ENCODE assay signal across 7 mouse cellular contexts in genomic region chr16:44331671-44331994, GRCm38 (mm10). TPM values are rescaled to one million over a fixed set of nuclear protein-coding genes. Genes with fewer than 3 reads are reported as not detected.
DNase-seq lines count a peak whose midpoint lies in the region; ATAC-seq and TF ChIP-seq lines count a peak whose summit lies in the region.

No protein-coding gene starts in this region.

- no peak overlapping the region for H3K27ac ChIP-seq in lung, embryonic 14.5 days (ENCODE audit: low read depth)
- H3K27ac ChIP-seq in forebrain, embryonic 10.5 days, result peak overlapping the region; percentile 71; the same call in 1 of the 2 replicates
- no peak overlapping the region for H3K27ac ChIP-seq in intestine, embryonic 14.5 days (ENCODE audit: low read depth)
- no peak overlapping the region for H3K27ac ChIP-seq in neural tube, embryonic 13.5 days (replicated peaks)

- ATAC-seq in lung, embryonic 14.5 days (ENCODE audit: insufficient read depth), result no peak
- ATAC-seq in intestine, embryonic 14.5 days (replicated peaks; ENCODE audit: low FRiP score, low TSS enrichment, low read depth), result no peak; the same call in 1 of the 2 replicates
- ATAC-seq in neural tube, embryonic 13.5 days (ENCODE audit: low read depth), result no peak; the same call in 1 of the 2 replicates

- H3K36me3 ChIP-seq in lung, embryonic 14.5 days (ENCODE audit: insufficient read depth), result no peaks in the 10 kb centered on the region
- H3K36me3 ChIP-seq in forebrain, embryonic 10.5 days (replicated peaks), result no peaks in the 10 kb centered on the region
- H3K36me3 ChIP-seq in intestine, embryonic 14.5 days (ENCODE audit: control insufficient read depth, insufficient read depth, low read length), result no peaks in the 10 kb centered on the region
- H3K36me3 ChIP-seq in neural tube, embryonic 13.5 days, result no peaks in the 10 kb centered on the region

- H3K4me1 ChIP-seq in lung, embryonic 14.5 days (ENCODE audit: insufficient read depth), result no peaks in the 10 kb centered on the region
- peaks cover 25% of the 10 kb centered on the region for H3K4me1 ChIP-seq in forebrain, embryonic 10.5 days
- 0 out of 2 replicates have a peak, but pooled peaks cover 4% of the 10 kb centered on the region for H3K4me1 ChIP-seq in intestine, embryonic 14.5 days (replicated peaks; ENCODE audit: control insufficient read depth, insufficient read depth, low read length)
- peaks cover 7% of the 10 kb centered on the region for H3K4me1 ChIP-seq in neural tube, embryonic 13.5 days (replicated peaks)

- TF ChIP-seq CTCF in lung, embryonic 14.5 days (IDR thresholded peaks at IDR 0.05; ENCODE audit: low read depth), result no peak

- peak overlapping the region; percentile 66; the same call in 1 of the 2 replicates for H3K9ac ChIP-seq in lung, embryonic 14.5 days
- peak overlapping the region; percentile 49; the same call in 1 of the 2 replicates for H3K9ac ChIP-seq in intestine, embryonic 14.5 days (ENCODE audit: low read length)
- H3K9ac ChIP-seq in neural tube, embryonic 13.5 days, result peak overlapping the region; percentile 83

- H3K9me3 ChIP-seq in lung, embryonic 14.5 days (ENCODE audit: low read depth, low read length), result no peaks in the 10 kb centered on the region
- peaks cover 5% of the 10 kb centered on the region; the same call in 1 of the 2 replicates for H3K9me3 ChIP-seq in forebrain, embryonic 10.5 days
- 0 out of 2 replicates have a peak, but pooled peaks cover 3% of the 10 kb centered on the region for H3K9me3 ChIP-seq in intestine, embryonic 14.5 days (ENCODE audit: control insufficient read depth, low read length)
- no peaks in the 10 kb centered on the region for H3K9me3 ChIP-seq in neural tube, embryonic 13.5 days

- WGBS in lung, embryonic 14.5 days, result 14% methylated on average over 6 of the region's 6 CpGs
- 9% methylated on average over 6 of the region's 6 CpGs for WGBS in forebrain, embryonic 10.5 days
- WGBS in intestine, embryonic 14.5 days, result 20% methylated on average over 6 of the region's 6 CpGs
- WGBS in neural tube, embryonic 13.5 days, result 14% methylated on average over 6 of the region's 6 CpGs

- peaks cover 13% of the 10 kb centered on the region; the same call in 1 of the 2 replicates for H3K27me3 ChIP-seq in lung, embryonic 14.5 days (ENCODE audit: insufficient read depth, low read length)
- peaks cover 49% of the 10 kb centered on the region for H3K27me3 ChIP-seq in forebrain, embryonic 10.5 days (ENCODE audit: poor library complexity, severe bottlenecking)
- H3K27me3 ChIP-seq in intestine, embryonic 14.5 days (replicated peaks; ENCODE audit: control insufficient read depth, insufficient read depth, low read length), result peaks cover 28% of the 10 kb centered on the region
- peaks cover 27% of the 10 kb centered on the region for H3K27me3 ChIP-seq in neural tube, embryonic 13.5 days

- DNase-seq in lung, embryonic 14.5 days, result no peak
- no peak for DNase-seq in lung, adult 18-20 months
- DNase-seq in forebrain, embryonic 10.5 days (ENCODE audit: extremely low spot score, low spot score), result no peak
- DNase-seq in intestine, embryonic 14.5 days (ENCODE audit: low spot score), result no peak
- DNase-seq in adrenal gland, adult 8-10 months, result no peak
- no peak for DNase-seq in urinary bladder, adult 2 months (ENCODE audit: low spot score)

- peak overlapping the region; percentile 58 for H3K4me3 ChIP-seq in lung, embryonic 14.5 days (ENCODE audit: low read depth, low read length)
- peak overlapping the region; percentile 76 for H3K4me3 ChIP-seq in forebrain, embryonic 10.5 days
- H3K4me3 ChIP-seq in intestine, embryonic 14.5 days (ENCODE audit: low read depth, low read length), result peak overlapping the region; percentile 54
- peak overlapping the region; percentile 69 for H3K4me3 ChIP-seq in neural tube, embryonic 13.5 days

- H3K4me2 ChIP-seq in lung, embryonic 14.5 days, result peak overlapping the region; percentile 100
- H3K4me2 ChIP-seq in intestine, embryonic 14.5 days (ENCODE audit: low read length), result peak overlapping the region; percentile 100
- peak overlapping the region; percentile 99 for H3K4me2 ChIP-seq in neural tube, embryonic 13.5 days

RNA-seq across cellular contexts. Expression of gene Sidt1, which starts 1.4 kb away (rescaled TPM):
- polyA plus RNA-seq in lung, embryonic 14.5 days (2014; fragmentation: Nextera tagmentation; extraction: Ambion mirVana), result 0.20 and 0.26 TPM in 2 replicates
- polyA plus RNA-seq in forebrain, embryonic 10.5 days (2016; fragmentation: Nextera tagmentation; extraction: Ambion mirVana), result 0.15 and 0.18 TPM in 2 replicates
- polyA plus RNA-seq in intestine, embryonic 14.5 days (2014; fragmentation: Nextera tagmentation; extraction: Ambion mirVana), result 1.1 TPM in 2 replicates
- polyA plus RNA-seq in neural tube, embryonic 13.5 days (2015; fragmentation: Nextera tagmentation; extraction: Ambion mirVana), result 3.8 and 4.9 TPM in 2 replicates
- total RNA-seq in adrenal gland, adult 8-10 months (2022), result 10 to 100 TPM in 3 of 4 experiments, 1 to 10 TPM in 1; 7.8 to 18.1 (median 13.3) TPM
- 35.5 and 39.2 TPM in 2 replicates for polyA plus RNA-seq in urinary bladder, adult 2 months (2012; rRNA removed)

RNA-seq across cellular contexts. Expression of gene Spice1, which starts 15.3 kb away (rescaled TPM):
- 30.6 and 33.5 TPM in 2 replicates for polyA plus RNA-seq in lung, embryonic 14.5 days (2014; fragmentation: Nextera tagmentation; extraction: Ambion mirVana)
- 32.4 and 35.9 TPM in 2 replicates for polyA plus RNA-seq in forebrain, embryonic 10.5 days (2016; fragmentation: Nextera tagmentation; extraction: Ambion mirVana)
- polyA plus RNA-seq in intestine, embryonic 14.5 days (2014; fragmentation: Nextera tagmentation; extraction: Ambion mirVana), result 31.3 and 31.6 TPM in 2 replicates
- polyA plus RNA-seq in neural tube, embryonic 13.5 days (2015; fragmentation: Nextera tagmentation; extraction: Ambion mirVana), result 12.7 and 15.6 TPM in 2 replicates
- 10 to 100 TPM; 21.4 to 31.3 (median 23.5) TPM for total RNA-seq in adrenal gland, adult 8-10 months (2022)
- polyA plus RNA-seq in urinary bladder, adult 2 months (2012; rRNA removed), result 27.1 and 41.0 TPM in 2 replicates
